Mouse (Mus musculus) olfactory bulb, adult 2 months (tissue): ENCODE measurements at regions not wholly inside any gene's neighbourhood (a gene's known extent, or its start where the extent isn't known, plus 50 kb on each side); places are given as distances from the start of the nearest gene placed in this dataset.

Source experiments
- CTCF ChIP-seq: fragments of 200-500 bp; IDR thresholded peaks from 2 replicates; pipeline ENCODE4 v1.5.1; 2012; ENCODE audit warnings: low read depth, mild to moderate bottlenecking, low read length, moderate library complexity; ENCODE audit not compliant: insufficient read depth
- POLR2A ChIP-seq: fragments of 200-500 bp; IDR thresholded peaks from 2 replicates; pipeline ENCODE4 v1.6.1; 2012; ENCODE audit warnings: mild to moderate bottlenecking, low read depth, low read length, moderate library complexity; ENCODE audit not compliant: insufficient read depth

- TF ChIP-seq POLR2A = no peak
- no peak for TF ChIP-seq CTCF
Observed at GRCm38 (mm10) chr8:115977152-115977551, 269.6 kb upstream of the Maf start.
